ENCODE assay signal across 9 mouse cellular contexts in genomic region chr2:18690055-18690691, GRCm38 (mm10). TPM values are rescaled to one million over a fixed set of nuclear protein-coding genes. Genes with fewer than 3 reads are reported as not detected.
DNase-seq lines count a peak whose midpoint lies in the region; ATAC-seq lines count a peak whose summit lies in the region.
"Had no signal": no experiment of that assay in that cellular context is flagged by ENCODE, and none has a peak within 500 bp of the region (broad histone marks: within the 10 kb centered on the region; RNA-seq: fewer than 3 reads in every experiment).

No protein-coding gene starts in this region.

- WGBS in kidney, embryonic 16.5 days = under 1% methylated on average over 56 of the region's 58 CpGs
- 0% methylated on average over 12 of the region's 58 CpGs for WGBS in embryonic facial prominence, embryonic 14.5 days
- WGBS in hindbrain, embryonic 13.5 days = under 1% methylated on average over 57 of the region's 58 CpGs
- WGBS in limb, embryonic 13.5 days = under 1% methylated on average over 38 of the region's 58 CpGs
- under 1% methylated on average over 58 of the region's 58 CpGs for WGBS in neural tube, embryonic 12.5 days

- peaks cover 24% of the 10 kb centered on the region for H3K4me1 ChIP-seq in kidney, embryonic 16.5 days (ENCODE audit: insufficient read depth, low read length)
- H3K4me1 ChIP-seq in embryonic facial prominence, embryonic 14.5 days (ENCODE audit: control insufficient read depth, insufficient read depth, low read length) = peaks cover 18% of the 10 kb centered on the region
- H3K4me1 ChIP-seq in hindbrain, embryonic 13.5 days (replicated peaks) = peaks cover 31% of the 10 kb centered on the region
- peaks cover 22% of the 10 kb centered on the region for H3K4me1 ChIP-seq in limb, embryonic 13.5 days
- peaks cover 25% of the 10 kb centered on the region for H3K4me1 ChIP-seq in neural tube, embryonic 12.5 days

- no peak for ATAC-seq in kidney, embryonic 16.5 days (ENCODE audit: low FRiP score, low TSS enrichment)
- ATAC-seq in embryonic facial prominence, embryonic 14.5 days (ENCODE audit: low read depth) = peak; percentile 31; the same call in 1 of the 2 replicates
- ATAC-seq in hindbrain, embryonic 13.5 days (ENCODE audit: low FRiP score) = peak; percentile 63
- peak; percentile 33 for ATAC-seq in limb, embryonic 13.5 days (ENCODE audit: low FRiP score, low read depth)
- peak; percentile 76 for ATAC-seq in neural tube, embryonic 12.5 days (ENCODE audit: low FRiP score, low read depth)

- peaks cover 69% of the 10 kb centered on the region for H3K27me3 ChIP-seq in kidney, embryonic 16.5 days (ENCODE audit: insufficient read depth, low read length)
- peaks cover 81% of the 10 kb centered on the region for H3K27me3 ChIP-seq in embryonic facial prominence, embryonic 14.5 days (replicated peaks; ENCODE audit: control insufficient read depth, insufficient read depth, low read length)
- H3K27me3 ChIP-seq in hindbrain, embryonic 13.5 days = peaks cover 87% of the 10 kb centered on the region
- H3K27me3 ChIP-seq in limb, embryonic 13.5 days = peaks cover 81% of the 10 kb centered on the region
- H3K27me3 ChIP-seq in neural tube, embryonic 12.5 days (replicated peaks) = peaks cover 72% of the 10 kb centered on the region

- H3K27ac ChIP-seq in kidney, embryonic 16.5 days (ENCODE audit: low read length) = no peak overlapping the region
- no peak overlapping the region for H3K27ac ChIP-seq in embryonic facial prominence, embryonic 14.5 days (replicated peaks; ENCODE audit: low read depth, low read length)
- no peak overlapping the region for H3K27ac ChIP-seq in hindbrain, embryonic 13.5 days
- H3K27ac ChIP-seq in limb, embryonic 13.5 days = no peak overlapping the region
- no peak overlapping the region for H3K27ac ChIP-seq in neural tube, embryonic 12.5 days
- H3K27ac ChIP-seq: macrophage had no signal

- no peaks in the 10 kb centered on the region for H3K9me3 ChIP-seq in kidney, embryonic 16.5 days (ENCODE audit: low read length)
- H3K9me3 ChIP-seq in embryonic facial prominence, embryonic 14.5 days (ENCODE audit: control insufficient read depth, low read length) = no peaks in the 10 kb centered on the region
- H3K9me3 ChIP-seq in hindbrain, embryonic 13.5 days = no peaks in the 10 kb centered on the region
- no peaks in the 10 kb centered on the region for H3K9me3 ChIP-seq in limb, embryonic 13.5 days
- H3K9me3 ChIP-seq in neural tube, embryonic 12.5 days = no peaks in the 10 kb centered on the region

- H3K9ac ChIP-seq in kidney, embryonic 16.5 days (replicated peaks; ENCODE audit: low read length) = peak overlapping the region; percentile 60
- peak overlapping the region; percentile 56 for H3K9ac ChIP-seq in embryonic facial prominence, embryonic 14.5 days (ENCODE audit: low read depth, low read length)
- H3K9ac ChIP-seq in hindbrain, embryonic 13.5 days = peak overlapping the region; percentile 69
- peak overlapping the region; percentile 59 for H3K9ac ChIP-seq in limb, embryonic 13.5 days
- H3K9ac ChIP-seq in neural tube, embryonic 12.5 days = peak overlapping the region; percentile 63

- H3K4me3 ChIP-seq in kidney, embryonic 16.5 days (ENCODE audit: low read length) = peak overlapping the region; percentile 46
- peak overlapping the region; percentile 47 for H3K4me3 ChIP-seq in embryonic facial prominence, embryonic 14.5 days (ENCODE audit: low read depth, low read length)
- H3K4me3 ChIP-seq in hindbrain, embryonic 13.5 days = peak overlapping the region; percentile 46
- peak overlapping the region; percentile 50 for H3K4me3 ChIP-seq in limb, embryonic 13.5 days
- peak overlapping the region; percentile 47 for H3K4me3 ChIP-seq in neural tube, embryonic 12.5 days

- H3K36me3 ChIP-seq in kidney, embryonic 16.5 days (ENCODE audit: insufficient read depth, low read length) = no peaks in the 10 kb centered on the region
- H3K36me3 ChIP-seq in embryonic facial prominence, embryonic 14.5 days (ENCODE audit: control insufficient read depth, insufficient read depth, low read length) = no peaks in the 10 kb centered on the region
- H3K36me3 ChIP-seq in hindbrain, embryonic 13.5 days = no peaks in the 10 kb centered on the region
- no peaks in the 10 kb centered on the region for H3K36me3 ChIP-seq in limb, embryonic 13.5 days
- no peaks in the 10 kb centered on the region for H3K36me3 ChIP-seq in neural tube, embryonic 12.5 days

- DNase-seq in kidney, adult 8-10 months = no peak
- DNase-seq in Muller cell, postnatal 12 days (ENCODE audit: inconsistent ontology term) = peak; percentile 51
- DNase-seq in embryonic facial prominence, embryonic 14.5 days (ENCODE audit: low spot score) = peak; percentile 39
- DNase-seq in c-Kit-positive CD71-positive TER-119-positive erythroid progenitor cells, embryonic 14.5 days (ENCODE audit: low spot score) = no peak

- H3K4me2 ChIP-seq in kidney, embryonic 16.5 days (replicated peaks; ENCODE audit: low read depth, low read length) = peak overlapping the region; percentile 88
- peak overlapping the region; percentile 82 for H3K4me2 ChIP-seq in embryonic facial prominence, embryonic 14.5 days (ENCODE audit: low read depth, low read length)
- peak overlapping the region; percentile 73 for H3K4me2 ChIP-seq in hindbrain, embryonic 13.5 days
- peak overlapping the region; percentile 77 for H3K4me2 ChIP-seq in limb, embryonic 13.5 days (replicated peaks)
- H3K4me2 ChIP-seq in neural tube, embryonic 12.5 days (replicated peaks) = peak overlapping the region; percentile 84

RNA-seq across cellular contexts. Expression of gene Spag6, which starts 3.7 kb away (rescaled TPM):
- not detected in 2 replicates for polyA plus RNA-seq in kidney, embryonic 16.5 days (2015; fragmentation: Nextera tagmentation; extraction: Ambion mirVana)
- 0.21 and 0.22 TPM in 2 replicates for polyA plus RNA-seq in embryonic facial prominence, embryonic 14.5 days (2014; fragmentation: Nextera tagmentation; extraction: Ambion mirVana)
- polyA plus RNA-seq in hindbrain, embryonic 13.5 days (2015; fragmentation: Nextera tagmentation; extraction: Ambion mirVana) = 0.16 and 0.32 TPM in 2 replicates
- polyA plus RNA-seq in limb, embryonic 13.5 days (2015; fragmentation: Nextera tagmentation; extraction: Ambion mirVana) = 0.13 TPM in 1 of 2 replicates, not detected in the other
- polyA plus RNA-seq in neural tube, embryonic 12.5 days (2016; fragmentation: Nextera tagmentation; extraction: Ambion mirVana) = 0.13 and 0.34 TPM in 2 replicates
- polyA plus RNA-seq: macrophage had no signal

RNA-seq across cellular contexts. Expression of gene Bmi1, which starts 13.4 kb away (rescaled TPM):
- 28.8 and 30.9 TPM in 2 replicates for polyA plus RNA-seq in kidney, embryonic 16.5 days (2015; fragmentation: Nextera tagmentation; extraction: Ambion mirVana)
- polyA plus RNA-seq in embryonic facial prominence, embryonic 14.5 days (2014; fragmentation: Nextera tagmentation; extraction: Ambion mirVana) = 25.9 and 28.0 TPM in 2 replicates
- polyA plus RNA-seq in hindbrain, embryonic 13.5 days (2015; fragmentation: Nextera tagmentation; extraction: Ambion mirVana) = 30.5 and 32.7 TPM in 2 replicates
- polyA plus RNA-seq in limb, embryonic 13.5 days (2015; fragmentation: Nextera tagmentation; extraction: Ambion mirVana) = 23.3 and 23.7 TPM in 2 replicates
- polyA plus RNA-seq in neural tube, embryonic 12.5 days (2016; fragmentation: Nextera tagmentation; extraction: Ambion mirVana) = 42.1 and 42.6 TPM in 2 replicates

RNA-seq across cellular contexts. Expression of gene Commd3, which starts 18.0 kb away (rescaled TPM):
- 204 and 209 TPM in 2 replicates for polyA plus RNA-seq in kidney, embryonic 16.5 days (2015; fragmentation: Nextera tagmentation; extraction: Ambion mirVana)
- polyA plus RNA-seq in embryonic facial prominence, embryonic 14.5 days (2014; fragmentation: Nextera tagmentation; extraction: Ambion mirVana) = 195 and 218 TPM in 2 replicates
- polyA plus RNA-seq in hindbrain, embryonic 13.5 days (2015; fragmentation: Nextera tagmentation; extraction: Ambion mirVana) = 207 and 214 TPM in 2 replicates
- polyA plus RNA-seq in limb, embryonic 13.5 days (2015; fragmentation: Nextera tagmentation; extraction: Ambion mirVana) = 243 and 250 TPM in 2 replicates
- polyA plus RNA-seq in neural tube, embryonic 12.5 days (2016; fragmentation: Nextera tagmentation; extraction: Ambion mirVana) = 186 and 192 TPM in 2 replicates

Comparison
In these comparisons a context has a peak if more than half of its experiments do, and no peak if none do; other contexts are left out.
1. DNase-seq: peak in Muller cell, postnatal 12 days (single experiment) and embryonic facial prominence, embryonic 14.5 days (single experiment); none in kidney, adult 8-10 months (0 of 2) and c-Kit-positive CD71-positive TER-119-positive erythroid progenitor cells, embryonic 14.5 days (single experiment).
2. Peak in every context shown above with its lines, with median percentiles within 50 percentile points of each other: H3K4me2 ChIP-seq, H3K4me3 ChIP-seq and H3K9ac ChIP-seq.